Mouse (Mus musculus): Measurements from ENCODE around the gene Adamts9. TPM values are rescaled to one million over a fixed set of nuclear protein-coding genes. Genes with fewer than 3 reads are reported as not detected.

The Adamts9 gene
- 27.8 and 35.5 TPM in 2 replicates for total RNA-seq (2014; rRNA removed; ENCODE audit: low replicate concordance)
- 3.9 TPM in 2 replicates for polyA plus RNA-seq (2015; fragmentation: Nextera tagmentation; extraction: Ambion mirVana)

DNA sequence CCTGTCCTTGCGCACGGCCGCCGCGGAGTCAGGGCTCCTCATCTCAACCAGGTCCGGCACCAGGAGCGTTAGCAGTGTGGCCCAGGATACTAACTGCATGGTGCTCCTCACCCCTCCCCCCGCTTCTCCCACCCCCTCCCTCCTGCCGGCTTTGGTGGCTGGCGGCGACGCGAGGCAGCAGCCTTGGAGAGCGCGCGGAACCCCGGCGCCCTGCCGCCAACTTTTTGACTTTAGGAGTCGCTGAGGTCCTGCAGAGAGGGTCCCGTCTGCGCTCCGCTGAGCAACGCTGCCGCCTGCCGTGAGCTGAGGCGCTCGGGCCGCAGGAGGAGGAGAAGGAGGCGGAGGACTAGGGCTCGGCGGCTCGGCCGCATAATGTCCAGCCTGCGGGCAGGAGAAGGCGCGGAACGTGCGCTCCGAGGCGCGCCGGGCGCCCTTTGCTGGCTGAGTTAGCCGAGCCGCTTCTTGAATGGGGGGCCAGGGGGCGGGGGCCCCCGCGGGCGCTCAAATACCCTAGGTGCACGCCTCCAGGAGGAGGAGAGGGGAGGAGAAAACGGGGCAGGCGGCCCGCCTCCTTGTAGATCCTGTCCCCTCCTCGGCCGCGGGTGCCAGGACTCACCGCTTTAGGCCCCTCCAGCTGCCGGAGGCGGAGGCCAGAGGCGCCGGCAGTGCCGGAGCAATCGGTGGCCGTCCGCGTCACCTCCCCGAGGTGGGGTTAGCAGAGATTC lies at the start of gene Adamts9:
Gene Adamts9, minus strand, starts transcription at position 436 of the 725 bp plus-strand sequence.
- under 1% methylated on average over 64 of the region's 68 CpGs for WGBS
- H3K4me1 ChIP-seq (ENCODE audit: control insufficient read depth, insufficient read depth): peaks cover 7% of the 10 kb centered on the region; the same call in 1 of the 2 replicates
- H3K9ac ChIP-seq (replicated peaks; ENCODE audit: low read depth, low read length): peak within 1 kb of the TSS; percentile 86
- H3K27me3 ChIP-seq (ENCODE audit: control insufficient read depth, insufficient read depth, low read length): no peaks in the 10 kb centered on the region
- H3K9me3 ChIP-seq (replicated peaks; ENCODE audit: control insufficient read depth, low read length): no peaks in the 10 kb centered on the region; the same call in 1 of the 2 replicates
- H3K36me3 ChIP-seq (replicated peaks; ENCODE audit: control insufficient read depth, insufficient read depth, low read length): 0 out of 2 replicates have a peak, but pooled peaks cover 3% of the 10 kb centered on the region
- TF ChIP-seq EP300 (IDR thresholded peaks at IDR 0.05; ENCODE audit: low read depth) (peak; percentile 59; the same call in 1 of the 2 replicates), CTCF (IDR thresholded peaks at IDR 0.05; ENCODE audit: low read depth) (peak; percentile 25; the same call in 1 of the 2 replicates)
- H3K27ac ChIP-seq (ENCODE audit: low read depth): peak within 1 kb of the TSS; percentile 96
- H3K4me3 ChIP-seq (ENCODE audit: low read depth, low read length): peak within 1 kb of the TSS; percentile 87
- DNase-seq (ENCODE audit: low spot score) (peak; percentile 92), ATAC-seq (ENCODE audit: insufficient read depth, low read depth) (peak; percentile 59)
- H3K4me2 ChIP-seq (ENCODE audit: low read depth, low read length): peak within 1 kb of the TSS; percentile 95

DNA sequence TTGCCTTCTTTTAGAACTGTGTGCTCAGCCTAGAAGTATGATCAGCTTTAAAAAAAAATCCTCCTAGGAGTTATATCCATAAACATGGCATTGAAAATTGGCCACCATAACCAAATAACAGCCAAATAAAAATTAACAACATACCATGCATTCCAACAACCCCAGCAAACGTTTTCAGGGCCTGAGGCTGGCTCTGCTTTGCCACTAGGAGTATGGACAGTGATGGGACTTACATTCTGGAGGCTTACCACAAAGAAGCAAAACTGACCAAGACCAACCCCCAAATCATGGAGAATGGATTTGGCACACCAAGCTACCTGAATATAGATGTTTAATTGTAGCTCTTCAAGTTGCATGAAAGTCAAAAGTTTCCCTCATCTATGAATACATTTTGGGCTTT lies 48.3 kb upstream of the Adamts9 start:
- no peak overlapping the region for H3K27ac ChIP-seq (ENCODE audit: low read depth)
- 6% methylated on average over 1 of the region's 1 CpGs for WGBS
- no peak overlapping the region for H3K4me3 ChIP-seq (ENCODE audit: low read depth, low read length)
- no peak overlapping the region for H3K4me2 ChIP-seq (ENCODE audit: low read depth, low read length)
- no peak overlapping the region for H3K9ac ChIP-seq (replicated peaks; ENCODE audit: low read depth, low read length)
- ATAC-seq (ENCODE audit: insufficient read depth, low read depth): no peak
- no peaks in the 10 kb centered on the region for H3K9me3 ChIP-seq (replicated peaks; ENCODE audit: control insufficient read depth, low read length)
- no peak for DNase-seq (ENCODE audit: low spot score)
- peaks cover 29% of the 10 kb centered on the region for H3K4me1 ChIP-seq (ENCODE audit: control insufficient read depth, insufficient read depth)
- no peaks in the 10 kb centered on the region for H3K27me3 ChIP-seq (ENCODE audit: control insufficient read depth, insufficient read depth, low read length)
- TF ChIP-seq EP300 (IDR thresholded peaks at IDR 0.05; ENCODE audit: low read depth) (no peak), CTCF (IDR thresholded peaks at IDR 0.05; ENCODE audit: low read depth) (no peak)
- H3K36me3 ChIP-seq (replicated peaks; ENCODE audit: control insufficient read depth, insufficient read depth, low read length): no peaks in the 10 kb centered on the region

GRCm38 (mm10) chr6:92988620-92988998 lies 45.3 kb upstream of the Adamts9 start:
- DNase-seq (ENCODE audit: low spot score): no peak
- H3K4me2 ChIP-seq (ENCODE audit: low read depth, low read length): peak overlapping the region; percentile 41; the same call in 1 of the 2 replicates
- no peaks in the 10 kb centered on the region for H3K36me3 ChIP-seq (replicated peaks; ENCODE audit: control insufficient read depth, insufficient read depth, low read length)
- H3K27me3 ChIP-seq (ENCODE audit: control insufficient read depth, insufficient read depth, low read length): no peaks in the 10 kb centered on the region
- H3K4me3 ChIP-seq (ENCODE audit: low read depth, low read length): no peak overlapping the region
- peak; percentile 21; the same call in 1 of the 2 replicates for ATAC-seq (ENCODE audit: insufficient read depth, low read depth)
- no peak overlapping the region for H3K9ac ChIP-seq (replicated peaks; ENCODE audit: low read depth, low read length)
- no peaks in the 10 kb centered on the region for H3K9me3 ChIP-seq (replicated peaks; ENCODE audit: control insufficient read depth, low read length)
- H3K4me1 ChIP-seq (ENCODE audit: control insufficient read depth, insufficient read depth): peaks cover 32% of the 10 kb centered on the region
- WGBS: 67% methylated on average over 10 of the region's 10 CpGs
- H3K27ac ChIP-seq (ENCODE audit: low read depth): peak overlapping the region; percentile 83
- TF ChIP-seq CTCF (IDR thresholded peaks at IDR 0.05; ENCODE audit: low read depth): no peak
- TF ChIP-seq EP300 (IDR thresholded peaks at IDR 0.05; ENCODE audit: low read depth): no peak; the same call in 1 of the 2 replicates

DNA sequence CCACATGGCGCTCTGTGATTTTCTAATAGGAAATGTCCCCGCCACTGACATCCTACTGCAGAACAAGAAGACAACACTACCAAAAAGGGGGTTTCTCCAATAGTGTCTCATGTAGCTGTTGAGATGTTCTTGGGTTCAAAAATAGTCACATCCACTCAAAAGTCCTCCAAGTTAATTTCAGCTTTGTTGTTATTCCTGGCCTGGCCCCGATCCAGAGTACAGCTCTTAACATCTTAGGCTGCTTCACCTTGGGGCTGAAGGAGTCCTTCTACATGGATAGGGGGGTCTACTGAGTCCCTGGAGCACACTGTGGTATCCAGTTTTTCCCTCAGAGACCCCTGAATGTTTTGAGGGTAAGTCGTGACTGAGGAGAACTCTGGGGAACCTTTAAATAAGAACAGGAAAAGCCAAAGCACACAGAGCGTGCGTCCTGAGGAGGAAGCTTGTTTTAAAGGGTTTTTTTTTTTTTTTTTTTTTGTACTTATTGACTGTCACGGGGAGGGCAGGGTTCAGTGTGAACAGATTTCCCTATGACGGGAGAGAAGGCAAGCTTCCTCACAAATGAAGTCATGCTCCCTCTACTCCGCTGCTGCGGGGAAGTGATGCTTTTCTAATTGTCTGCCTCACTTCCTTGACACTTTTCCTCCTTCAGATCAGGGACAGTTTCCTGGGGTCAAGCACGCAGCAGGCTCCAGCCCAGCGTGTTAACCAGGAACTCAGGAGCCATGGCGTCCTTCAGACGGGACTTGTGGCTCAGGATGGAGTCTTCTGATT lies 44.7 kb upstream of the Adamts9 start:
- 33% methylated on average over 14 of the region's 14 CpGs for WGBS
- peak overlapping the region; percentile 18 for H3K4me3 ChIP-seq (ENCODE audit: low read depth, low read length)
- H3K9ac ChIP-seq (replicated peaks; ENCODE audit: low read depth, low read length): peak overlapping the region; percentile 16; the same call in 1 of the 2 replicates
- ATAC-seq (ENCODE audit: insufficient read depth, low read depth) (peak; percentile 71), DNase-seq (ENCODE audit: low spot score) (peak; percentile 64)
- H3K9me3 ChIP-seq (replicated peaks; ENCODE audit: control insufficient read depth, low read length): no peaks in the 10 kb centered on the region
- no peaks in the 10 kb centered on the region for H3K27me3 ChIP-seq (ENCODE audit: control insufficient read depth, insufficient read depth, low read length)
- H3K36me3 ChIP-seq (replicated peaks; ENCODE audit: control insufficient read depth, insufficient read depth, low read length): no peaks in the 10 kb centered on the region
- H3K4me1 ChIP-seq (ENCODE audit: control insufficient read depth, insufficient read depth): peaks cover 36% of the 10 kb centered on the region
- peak overlapping the region; percentile 83 for H3K27ac ChIP-seq (ENCODE audit: low read depth)
- peak overlapping the region; percentile 41 for H3K4me2 ChIP-seq (ENCODE audit: low read depth, low read length)
- TF ChIP-seq EP300 (IDR thresholded peaks at IDR 0.05; ENCODE audit: low read depth): peak; percentile 64; the same call in 1 of the 2 replicates
- TF ChIP-seq CTCF (IDR thresholded peaks at IDR 0.05; ENCODE audit: low read depth): no peak

DNA sequence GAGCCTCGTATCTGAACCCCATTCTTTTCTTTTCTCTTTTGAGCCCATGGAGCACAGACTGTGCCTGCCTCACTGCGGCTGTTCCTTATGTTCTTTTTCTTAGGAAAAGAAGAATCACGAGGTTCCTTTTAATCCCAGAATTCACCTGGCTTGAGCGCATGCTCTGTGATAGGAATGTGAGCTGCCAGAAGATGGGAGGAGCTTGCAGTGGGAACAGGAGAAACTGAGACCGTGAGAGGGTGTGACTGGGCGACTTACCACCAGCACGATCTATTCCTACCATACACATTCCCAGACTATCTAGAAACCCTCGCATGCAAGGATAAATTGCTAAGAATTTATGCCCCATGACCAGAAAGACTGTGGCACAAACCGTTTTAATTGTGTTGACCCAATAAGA lies 44.1 kb upstream of the Adamts9 start:
- peak; percentile 40; the same call in 1 of the 2 replicates for ATAC-seq (ENCODE audit: insufficient read depth, low read depth)
- no peaks in the 10 kb centered on the region for H3K27me3 ChIP-seq (ENCODE audit: control insufficient read depth, insufficient read depth, low read length)
- DNase-seq (ENCODE audit: low spot score): peak; percentile 31
- no peaks in the 10 kb centered on the region for H3K9me3 ChIP-seq (replicated peaks; ENCODE audit: control insufficient read depth, low read length)
- peak overlapping the region; percentile 83 for H3K27ac ChIP-seq (ENCODE audit: low read depth)
- no peak for TF ChIP-seq CTCF (IDR thresholded peaks at IDR 0.05; ENCODE audit: low read depth)
- 0 out of 2 replicates have a peak, but pooled peaks have one; percentile 4 for TF ChIP-seq EP300 (IDR thresholded peaks at IDR 0.05; ENCODE audit: low read depth)
- H3K36me3 ChIP-seq (replicated peaks; ENCODE audit: control insufficient read depth, insufficient read depth, low read length): no peaks in the 10 kb centered on the region
- H3K9ac ChIP-seq (replicated peaks; ENCODE audit: low read depth, low read length): peak overlapping the region; percentile 16; the same call in 1 of the 2 replicates
- WGBS: 49% methylated on average over 9 of the region's 9 CpGs
- peak overlapping the region; percentile 18 for H3K4me3 ChIP-seq (ENCODE audit: low read depth, low read length)
- peaks cover 36% of the 10 kb centered on the region for H3K4me1 ChIP-seq (ENCODE audit: control insufficient read depth, insufficient read depth)
- peak overlapping the region; percentile 41 for H3K4me2 ChIP-seq (ENCODE audit: low read depth, low read length)

Measured in heart, postnatal 0 days (tissue).